28 mouse cellular contexts compared by ENCODE assay signal in the genomic region with DNA sequence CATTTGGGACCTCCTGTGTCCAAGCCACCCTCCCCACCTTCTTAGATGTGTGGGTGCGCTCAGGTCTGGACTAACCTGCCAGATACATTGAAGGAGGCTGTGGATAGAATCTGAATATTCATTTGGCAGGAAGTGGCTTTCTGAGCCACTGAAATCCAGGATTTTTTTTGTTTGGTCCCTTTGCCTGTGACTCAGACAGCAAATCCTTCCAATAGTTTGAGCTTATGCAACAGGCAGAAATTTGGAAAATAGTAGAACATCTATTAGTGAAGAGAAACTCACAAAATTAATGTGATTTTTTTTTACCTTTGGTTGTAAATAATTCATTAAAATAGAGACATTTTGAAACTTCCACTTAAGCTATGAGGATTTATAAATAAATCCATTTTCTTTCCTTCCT. TPM values are rescaled to one million over a fixed set of nuclear protein-coding genes. Genes with fewer than 3 reads are reported as not detected.
DNase-seq lines count a peak whose midpoint lies in the region; ATAC-seq and TF ChIP-seq lines count a peak whose summit lies in the region.
"Had no signal": no experiment of that assay in that cellular context is flagged by ENCODE, and none has a peak within 500 bp of the region (broad histone marks: within the 10 kb centered on the region; RNA-seq: fewer than 3 reads in every experiment).

No protein-coding gene starts in this region.

- H3K9ac ChIP-seq in heart, adult 2 months (ENCODE audit: low read depth, low read length), result no peak overlapping the region
- H3K9ac ChIP-seq in heart, embryonic 12.5 days, result no peak overlapping the region
- H3K9ac ChIP-seq: embryonic facial prominence, embryonic 13.5 days; hindbrain, embryonic 13.5 days; intestine, embryonic 15.5 days had no signal

- no peak for ATAC-seq in heart, embryonic 12.5 days (ENCODE audit: insufficient number of reproducible peaks, low FRiP score)
- ATAC-seq: forebrain, embryonic 14.5 days; hindbrain, embryonic 16.5 days; intestine, embryonic 15.5 days had no signal

- H3K4me3 ChIP-seq in heart, adult 2 months, result no peak overlapping the region
- no peak overlapping the region for H3K4me3 ChIP-seq in heart, embryonic 12.5 days
- H3K4me3 ChIP-seq: embryonic facial prominence, embryonic 10.5 days; embryonic facial prominence, embryonic 13.5 days; heart, embryonic 10.5 days; hindbrain, embryonic 13.5 days; intestine, embryonic 15.5 days had no signal

- no peaks in the 10 kb centered on the region for H3K27me3 ChIP-seq in heart, adult 2 months (ENCODE audit: control insufficient read depth, insufficient read depth, low read length)
- peaks cover 12% of the 10 kb centered on the region for H3K27me3 ChIP-seq in heart, embryonic 12.5 days (replicated peaks)
- H3K27me3 ChIP-seq: embryonic facial prominence, embryonic 13.5 days; hindbrain, embryonic 13.5 days; intestine, embryonic 15.5 days had no signal

- no peak for TF ChIP-seq EP300 in heart, adult 2 months (IDR thresholded peaks at IDR 0.05; ENCODE audit: insufficient read depth, low read depth, low read length)

- DNase-seq in heart, adult 2 months, result no peak
- DNase-seq in MN1 (ENCODE audit: low spot score) (peak; percentile 23), adipocyte (ENCODE audit: low spot score) (peak; percentile 63)
- DNase-seq in skeletal muscle tissue, adult 2 months (ENCODE audit: low read depth, low spot score), result peak; percentile 41
- no peak for DNase-seq in right cerebral cortex, adult 2 months (ENCODE audit: low spot score in 2 of 2)
- DNase-seq in thymus, postnatal 14 days, result no peak
- DNase-seq: adrenal gland, adult 8-10 months; adrenal gland, postnatal 25 days; cerebellum, adult 11-12 months; cerebellum, adult 8-10 months; cerebellum, postnatal 10 days; cerebellum, postnatal 36 days; embryo, embryonic 11 days; gastrocnemius, postnatal 25 days; kidney, adult 11 months; kidney, adult 8-10 months had no signal

- no peaks in the 10 kb centered on the region for H3K9me3 ChIP-seq in heart, embryonic 12.5 days (replicated peaks)
- H3K9me3 ChIP-seq: embryonic facial prominence, embryonic 10.5 days; embryonic facial prominence, embryonic 13.5 days; heart, embryonic 10.5 days; hindbrain, embryonic 13.5 days; intestine, embryonic 15.5 days had no signal

- H3K27ac ChIP-seq in heart, adult 2 months, result 0 out of 2 replicates have a peak overlapping the region, but pooled peaks have one; percentile 47
- H3K27ac ChIP-seq in heart, embryonic 12.5 days (ENCODE audit: poor library complexity, severe bottlenecking), result no peak overlapping the region
- H3K27ac ChIP-seq: embryonic facial prominence, embryonic 10.5 days; embryonic facial prominence, embryonic 13.5 days; heart, embryonic 10.5 days; hindbrain, embryonic 13.5 days; intestine, embryonic 15.5 days had no signal

- H3K36me3 ChIP-seq in heart, adult 2 months (ENCODE audit: control insufficient read depth, insufficient read depth, low read length), result no peaks in the 10 kb centered on the region
- H3K36me3 ChIP-seq in heart, embryonic 12.5 days, result no peaks in the 10 kb centered on the region
- H3K36me3 ChIP-seq: embryonic facial prominence, embryonic 10.5 days; embryonic facial prominence, embryonic 13.5 days; heart, embryonic 10.5 days; hindbrain, embryonic 13.5 days; intestine, embryonic 15.5 days had no signal

- no peaks in the 10 kb centered on the region for H3K79me2 ChIP-seq in heart, adult 2 months (replicated peaks; ENCODE audit: control insufficient read depth, insufficient read depth, low read length)

- intact Hi-C loops in heart, adult 2 months (cut with DNase I), result no loop called here

- TF ChIP-seq POLR2A in heart, adult 2 months (IDR thresholded peaks at IDR 0.05; ENCODE audit: insufficient read depth, low read depth, low read length), result no peak

- no peak overlapping the region for H3K4me2 ChIP-seq in heart, embryonic 12.5 days
- H3K4me2 ChIP-seq: embryonic facial prominence, embryonic 13.5 days; hindbrain, embryonic 13.5 days; intestine, embryonic 15.5 days had no signal

- 81% methylated on average over 1 of the region's 1 CpGs for WGBS in heart, adult 2 months
- WGBS in heart, embryonic 12.5 days, result 84% methylated on average over 1 of the region's 1 CpGs

- H3K4me1 ChIP-seq in heart, adult 2 months (ENCODE audit: control insufficient read depth, insufficient read depth, low read length), result peaks cover 2% of the 10 kb centered on the region
- H3K4me1 ChIP-seq in heart, embryonic 12.5 days (replicated peaks), result peaks cover 9% of the 10 kb centered on the region
- H3K4me1 ChIP-seq: hindbrain, embryonic 13.5 days had no signal

- no peak for TF ChIP-seq CTCF in heart, adult 2 months (IDR thresholded peaks at IDR 0.05)

RNA-seq across cellular contexts. Expression of gene Slc1a7, which starts 3.0 kb away (rescaled TPM):
- total RNA-seq in heart, adult 2 months (2021), result under 1 TPM; 0.21 to 0.32 TPM
- polyA plus RNA-seq in heart, adult 2 months (2012; rRNA removed), result 1.2 and 1.9 TPM in 2 replicates
- not detected in 2 replicates for polyA plus RNA-seq in heart, embryonic 12.5 days (2016; fragmentation: Nextera tagmentation; extraction: Ambion mirVana)
- total RNA-seq: granulocyte monocyte progenitor cell, adult 5-6 weeks; hematopoietic stem cell, adult 5-6 weeks had no signal
- polyA plus RNA-seq: embryonic facial prominence, embryonic 10.5 days; embryonic facial prominence, embryonic 13.5 days; forebrain, embryonic 11.5 days; forebrain, embryonic 14.5 days; heart, embryonic 10.5 days; heart, embryonic 14.5 days; hindbrain, embryonic 13.5 days had no signal

RNA-seq across cellular contexts. Expression of gene Cpt2, which starts 47.8 kb away (rescaled TPM):
- 100 to 1,000 TPM; 275 to 281 TPM for total RNA-seq in heart, adult 2 months (2021)
- 278 and 312 TPM in 2 replicates for polyA plus RNA-seq in heart, adult 2 months (2012; rRNA removed)
- 56.7 and 58.8 TPM in 2 replicates for polyA plus RNA-seq in heart, embryonic 12.5 days (2016; fragmentation: Nextera tagmentation; extraction: Ambion mirVana)

Comparison
In these comparisons a context has a peak if more than half of its experiments do, and no peak if none do; other contexts are left out.
1. DNase-seq: peak in MN1 (single experiment), adipocyte (single experiment) and skeletal muscle tissue, adult 2 months (single experiment); none in heart, adult 2 months (0 of 2), right cerebral cortex, adult 2 months (0 of 2) and thymus, postnatal 14 days (single experiment).